15 mouse cellular contexts compared by ENCODE assay signal in genomic region chr17:15199235-15199634, GRCm38 (mm10).
DNase-seq lines count a peak whose midpoint lies in the region; ATAC-seq lines count a peak whose summit lies in the region.
"Had no signal": no experiment of that assay in that cellular context is flagged by ENCODE, and none has a peak within 500 bp of the region (broad histone marks: within the 10 kb centered on the region; RNA-seq: fewer than 3 reads in every experiment).

No protein-coding gene starts in this region.

- WGBS in hindbrain, embryonic 10.5 days: 34% methylated on average over 3 of the region's 3 CpGs
- 42% methylated on average over 3 of the region's 3 CpGs for WGBS in midbrain, embryonic 10.5 days
- WGBS in neural tube, embryonic 15.5 days: 26% methylated on average over 3 of the region's 3 CpGs

- peak; percentile 25; the same call in 1 of the 2 replicates for ATAC-seq in neural tube, embryonic 15.5 days (ENCODE audit: low FRiP score)
- no peak for ATAC-seq in megakaryocyte progenitor cell, adult 5-6 weeks (replicated peaks; ENCODE audit: poor library complexity)
- ATAC-seq in granulocyte monocyte progenitor cell, adult 5-6 weeks (replicated peaks; ENCODE audit: poor library complexity, severe bottlenecking): no peak

- no peak overlapping the region for H3K4me3 ChIP-seq in hindbrain, embryonic 10.5 days
- H3K4me3 ChIP-seq in midbrain, embryonic 10.5 days: no peak overlapping the region
- no peak overlapping the region for H3K4me3 ChIP-seq in neural tube, embryonic 15.5 days (replicated peaks)

- no peaks in the 10 kb centered on the region for H3K9me3 ChIP-seq in hindbrain, embryonic 10.5 days
- H3K9me3 ChIP-seq in midbrain, embryonic 10.5 days (replicated peaks): no peaks in the 10 kb centered on the region
- no peaks in the 10 kb centered on the region for H3K9me3 ChIP-seq in neural tube, embryonic 15.5 days (replicated peaks)

- H3K4me1 ChIP-seq in hindbrain, embryonic 10.5 days (replicated peaks): peaks cover 41% of the 10 kb centered on the region
- H3K4me1 ChIP-seq in midbrain, embryonic 10.5 days: peaks cover 30% of the 10 kb centered on the region
- H3K4me1 ChIP-seq in neural tube, embryonic 15.5 days: peaks cover 17% of the 10 kb centered on the region

- peak; percentile 24 for DNase-seq in retina, postnatal 1 day
- no peak for DNase-seq in retina, embryonic 14.5 days (ENCODE audit: low spot score)
- DNase-seq in hindbrain, embryonic 10.5 days (ENCODE audit: low spot score): peak; percentile 43
- no peak for DNase-seq in midbrain, embryonic 10.5 days (ENCODE audit: low spot score)
- DNase-seq in gastrocnemius, postnatal 14 days: no peak
- DNase-seq: adrenal gland, postnatal 36 days; B cell, adult 2 months; cerebellum, adult 11 months; gastrocnemius, postnatal 36 days; kidney, adult 11 months; right cerebral cortex, postnatal 14 days; thymus, postnatal 36 days had no signal

- no peak overlapping the region for H3K9ac ChIP-seq in neural tube, embryonic 15.5 days (replicated peaks)

- peaks cover 37% of the 10 kb centered on the region for H3K27me3 ChIP-seq in hindbrain, embryonic 10.5 days (ENCODE audit: insufficient read depth, poor library complexity, severe bottlenecking)
- peaks cover 17% of the 10 kb centered on the region; the same call in 1 of the 2 replicates for H3K27me3 ChIP-seq in midbrain, embryonic 10.5 days (ENCODE audit: low read depth, poor library complexity, severe bottlenecking)
- H3K27me3 ChIP-seq in neural tube, embryonic 15.5 days (replicated peaks): no peaks in the 10 kb centered on the region

- intact Hi-C loops in gastrocnemius, postnatal 14 days (cut with DNase I; ENCODE audit: low total_unique reads): no loop called here

- no peaks in the 10 kb centered on the region for H3K36me3 ChIP-seq in hindbrain, embryonic 10.5 days
- H3K36me3 ChIP-seq in midbrain, embryonic 10.5 days: no peaks in the 10 kb centered on the region
- no peaks in the 10 kb centered on the region for H3K36me3 ChIP-seq in neural tube, embryonic 15.5 days

- peak overlapping the region; percentile 66 for H3K27ac ChIP-seq in hindbrain, embryonic 10.5 days
- H3K27ac ChIP-seq in midbrain, embryonic 10.5 days (replicated peaks): peak overlapping the region; percentile 82
- no peak overlapping the region for H3K27ac ChIP-seq in neural tube, embryonic 15.5 days (replicated peaks)

- H3K4me2 ChIP-seq in neural tube, embryonic 15.5 days: no peak overlapping the region

Comparison
In these comparisons a context has a peak if more than half of its experiments do, and no peak if none do; other contexts are left out.
1. DNase-seq: peak in retina, postnatal 1 day (single experiment) and hindbrain, embryonic 10.5 days (single experiment); none in retina, embryonic 14.5 days (single experiment), midbrain, embryonic 10.5 days (single experiment) and gastrocnemius, postnatal 14 days (single experiment).